Mouse (Mus musculus) small intestine, adult 2 months (tissue): ENCODE results near the gene Olfr1061.

ENCODE experiments used
- CTCF ChIP-seq: fragments of 200-500 bp; IDR thresholded peaks from 2 replicates; pipeline ENCODE4 v1.5.1; 2012; ENCODE audit warnings: low read depth, mild to moderate bottlenecking, control low read depth, inconsistent platforms, low read length, moderate library complexity, mixed read lengths; ENCODE audit not compliant: insufficient replicate concordance, insufficient read length; ENCODE audit errors: extremely low read depth
- POLR2A ChIP-seq: fragments of 200-500 bp; IDR thresholded peaks from 2 replicates; pipeline ENCODE4 v1.6.1; 2012; ENCODE audit warnings: low read depth, mild to moderate bottlenecking, control low read depth, inconsistent platforms, low read length, moderate library complexity

DNA sequence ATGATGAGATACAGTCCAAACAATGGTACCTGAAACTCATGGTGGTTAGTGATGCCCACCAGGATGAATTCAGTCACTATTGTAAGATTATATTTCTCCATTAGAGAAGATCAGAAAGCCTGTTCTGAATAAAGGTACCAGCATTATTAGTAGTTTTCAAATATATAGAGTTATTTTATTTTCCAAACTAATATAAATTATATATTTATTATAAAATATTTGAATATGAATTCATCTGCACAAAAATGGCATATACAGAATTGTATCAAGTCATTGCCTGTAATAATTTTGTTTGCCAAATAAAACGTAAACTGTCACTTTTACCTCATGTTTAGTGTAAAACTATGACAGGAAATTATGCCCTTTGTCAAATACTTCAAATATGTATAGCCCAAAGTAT, at the start of gene Olfr1061:
- TF ChIP-seq CTCF, result no peak
- no peak for TF ChIP-seq POLR2A
